1 mouse cellular context compared by ENCODE assay signal in the genomic region with DNA sequence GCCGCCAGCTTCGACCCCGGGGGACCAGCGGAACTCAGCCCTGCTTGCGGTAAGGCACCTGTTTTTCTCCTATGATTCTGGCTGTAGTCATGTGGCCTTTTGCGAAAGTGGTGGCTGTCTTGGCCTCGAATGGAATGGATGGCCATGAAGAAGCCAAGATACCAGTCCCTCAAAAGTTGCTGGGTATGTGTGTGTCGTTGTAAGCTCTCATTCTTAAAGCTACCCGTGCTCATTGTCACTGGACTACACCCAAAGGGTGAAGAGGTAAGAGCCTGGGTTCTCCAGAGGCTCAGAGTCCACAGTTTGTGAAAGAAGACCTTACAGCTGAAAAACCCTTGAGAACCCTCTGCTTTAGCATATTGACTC.
TF ChIP-seq lines count a peak whose summit lies in the region.

No protein-coding gene starts in this region.

TF ChIP-seq in CH12.LX, 34 proteins besides CTCF, POLR2A, EP300 and RAD21 (continued from another document):
- TF ChIP-seq IRF4 (IDR thresholded peaks at IDR 0.05; ENCODE audit: low read depth, low read length) (no peak), CHD2 (IDR thresholded peaks at IDR 0.05; ENCODE audit: low read length) (no peak), ELF1 (IDR thresholded peaks at IDR 0.05; ENCODE audit: low read depth, low read length) (no peak; the same call in 1 of the 2 replicates), UBTF (IDR thresholded peaks at IDR 0.05; ENCODE audit: low read depth, low read length) (no peak), NRF1 (IDR thresholded peaks at IDR 0.05; ENCODE audit: low read depth, low read length) (no peak), ZC3H11A (IDR thresholded peaks at IDR 0.05; ENCODE audit: low read depth, low read length) (no peak), HCFC1 (IDR thresholded peaks at IDR 0.05; ENCODE audit: low read depth, low read length) (no peak), RCOR1 (conservative IDR thresholded peaks at IDR 0.05; ENCODE audit: low read depth, low read length) (no peak), ZMIZ1 (IDR thresholded peaks at IDR 0.05; ENCODE audit: low read depth, low read length) (no peak), USF1 (IDR thresholded peaks at IDR 0.05; ENCODE audit: low read depth, low read length) (no peak; the same call in 1 of the 2 replicates), POLR2AphosphoS2 (IDR thresholded peaks at IDR 0.05; ENCODE audit: low read depth, low read length) (no peak), SIN3A (IDR thresholded peaks at IDR 0.05; ENCODE audit: low read length) (no peak), TBP (conservative IDR thresholded peaks at IDR 0.05; ENCODE audit: low read depth, low read length) (no peak)
TF ChIP-seq in CH12.LX: peak in this region for 6.
